Mouse (Mus musculus) embryonic fibroblast, embryonic 13.5 days (primary cell): Measurements from ENCODE around the gene Olfr1499. TPM values are rescaled to one million over a fixed set of nuclear protein-coding genes. Genes with fewer than 3 reads are reported as not detected.
"Not testable (repeated sequence)": the region's sequence is repeated elsewhere in the genome, so short reads cannot be mapped to it uniquely, and the experiment has no call there.

Experiments
- H3K27ac ChIP-seq: 2 replicates; pipeline ENCODE4 v1.5.1; 2012; ENCODE audit warnings: low read length, control low read depth, inconsistent platforms; ENCODE audit not compliant: insufficient read depth
- H3K4me1 ChIP-seq: 2 replicates; pipeline ENCODE4 v1.6.1; 2011; ENCODE audit warnings: low read length; ENCODE audit not compliant: control insufficient read depth, insufficient read depth
- H3K4me3 ChIP-seq: 2 replicates; pipeline ENCODE4 v1.5.1; 2011; ENCODE audit warnings: mild to moderate bottlenecking, control low read depth, low read length; ENCODE audit not compliant: insufficient read depth
- CTCF ChIP-seq: IDR thresholded peaks from 2 replicates; pipeline ENCODE4 v1.5.1; 2011; ENCODE audit warnings: mild to moderate bottlenecking, control low read depth, low read length, moderate library complexity, borderline replicate concordance; ENCODE audit not compliant: insufficient read depth
- POLR2A ChIP-seq: IDR thresholded peaks from 2 replicates; pipeline ENCODE4 v1.6.1; 2011; ENCODE audit warnings: low read depth, mild to moderate bottlenecking, control low read depth, low read length, moderate library complexity
- polyA plus RNA-seq: library from polyadenylated mRNA; stranded (reverse); fragments of >200 nt; gene quantifications from 2 replicates; pipeline ENCODE4 v1.2.4, GENCODE M21; 2011; ENCODE audit warnings: low read depth; ENCODE audit not compliant: missing spikeins, insufficient read length

Gene Olfr1499
- not detected in 2 replicates for polyA plus RNA-seq

DNA sequence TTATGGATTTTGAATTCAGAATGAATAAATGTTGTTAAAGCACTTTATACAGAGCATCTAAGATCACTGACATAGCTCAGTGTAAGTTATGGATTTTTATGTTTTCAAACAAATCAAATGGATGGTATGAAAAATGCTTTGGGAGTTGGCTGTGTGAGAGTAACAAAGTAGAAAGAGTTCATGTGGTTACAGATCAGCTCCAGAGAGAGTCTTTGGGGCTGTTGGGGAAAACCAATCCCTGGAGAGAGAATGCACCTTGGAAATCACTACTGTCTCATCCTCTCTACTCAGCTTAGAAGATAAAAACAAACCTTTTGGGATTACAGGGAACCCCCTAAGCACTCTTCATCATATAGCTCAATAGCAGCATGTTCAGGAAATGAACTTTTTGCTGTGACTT is at the start of gene Olfr1499:
TSS of gene Olfr1499 (minus strand) at position 101 of the 400 bp plus-strand sequence.
- Histone ChIP-seq H3K4me3 (no peak within 1 kb of the TSS), H3K4me1 (no peaks in the 10 kb centered on the region), H3K27ac (no peak within 1 kb of the TSS)
- TF ChIP-seq POLR2A = no peak
- TF ChIP-seq CTCF = no peak

DNA sequence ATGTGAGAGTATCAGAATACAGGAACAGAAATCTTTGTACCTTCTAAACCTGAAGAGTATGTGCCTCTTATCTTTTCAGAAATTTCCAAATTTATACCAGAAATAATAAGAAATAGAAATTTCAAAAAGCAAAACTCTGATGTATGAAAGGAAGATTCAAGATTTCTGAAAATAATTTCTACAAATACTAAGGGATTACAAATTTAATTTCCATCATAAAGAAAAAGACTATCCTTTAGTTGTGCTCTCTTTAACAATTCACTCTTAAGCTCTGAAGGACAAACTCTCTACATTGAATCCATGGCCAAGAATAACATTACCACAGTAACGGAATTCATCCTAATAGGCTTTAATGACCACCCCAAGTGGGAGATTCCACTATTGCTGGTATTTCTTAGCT is 42.2 kb upstream of the Olfr1499 start, which contains the start of gene Olfr1502:
TSS of gene Olfr1502 (plus strand) at position 301 of the 400 bp plus-strand sequence.
- no peak within 1 kb of the TSS for H3K27ac ChIP-seq
- TF ChIP-seq POLR2A = no peak
- TF ChIP-seq CTCF = no peak
- no peak within 1 kb of the TSS for H3K4me3 ChIP-seq
- no peaks in the 10 kb centered on the region for H3K4me1 ChIP-seq

DNA sequence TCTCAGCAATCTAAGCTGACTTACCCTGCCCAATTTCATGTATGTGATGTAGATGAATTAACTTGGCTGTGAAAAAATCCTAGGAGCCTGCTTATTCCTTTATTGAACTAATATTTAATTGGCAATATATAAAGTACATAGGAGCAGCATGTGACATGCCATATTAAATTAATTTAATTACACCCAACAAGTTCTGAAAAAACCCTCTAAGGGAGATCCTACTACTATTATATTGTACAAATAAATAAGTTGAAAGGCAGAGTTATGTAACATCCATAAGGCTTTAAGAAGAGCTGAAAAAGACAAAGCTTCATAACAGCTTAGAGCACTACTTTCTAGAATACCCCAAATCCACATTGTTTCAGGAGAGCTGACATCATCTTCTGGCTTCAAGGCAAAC is 31.3 kb upstream of the Olfr1499 start, which contains the start of gene Olfr1501:
TSS of gene Olfr1501 (minus strand) at position 101 of the 400 bp plus-strand sequence.
- H3K4me1 ChIP-seq, H3K27ac ChIP-seq, H3K4me3 ChIP-seq: not testable (repeated sequence)

DNA sequence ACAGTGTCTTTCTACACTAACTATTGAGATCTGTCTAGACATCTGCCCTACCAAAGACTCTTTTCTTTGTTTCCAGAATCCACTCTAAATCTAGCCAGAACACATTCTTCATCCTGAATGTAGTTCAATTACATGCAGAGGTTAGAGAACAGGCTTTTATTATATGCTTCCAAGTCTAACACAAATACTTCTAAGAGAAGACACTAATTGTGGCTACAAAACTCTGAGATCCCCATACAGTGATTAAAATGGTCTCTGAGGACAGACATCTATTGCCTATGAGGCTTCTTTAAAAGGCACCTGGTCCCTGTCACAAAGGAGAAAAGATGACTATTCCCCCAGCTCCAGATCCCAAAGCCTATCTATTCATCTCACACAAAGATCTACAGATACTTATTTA is 11.1 kb upstream of the Olfr1499 start, which contains the start of gene Olfr1500:
TSS of gene Olfr1500 (minus strand) at position 101 of the 400 bp plus-strand sequence.
- Histone ChIP-seq H3K4me3 (no peak within 1 kb of the TSS), H3K27ac (no peak within 1 kb of the TSS), H3K4me1 (no peaks in the 10 kb centered on the region)
- TF ChIP-seq CTCF (no peak), POLR2A (no peak)

DNA sequence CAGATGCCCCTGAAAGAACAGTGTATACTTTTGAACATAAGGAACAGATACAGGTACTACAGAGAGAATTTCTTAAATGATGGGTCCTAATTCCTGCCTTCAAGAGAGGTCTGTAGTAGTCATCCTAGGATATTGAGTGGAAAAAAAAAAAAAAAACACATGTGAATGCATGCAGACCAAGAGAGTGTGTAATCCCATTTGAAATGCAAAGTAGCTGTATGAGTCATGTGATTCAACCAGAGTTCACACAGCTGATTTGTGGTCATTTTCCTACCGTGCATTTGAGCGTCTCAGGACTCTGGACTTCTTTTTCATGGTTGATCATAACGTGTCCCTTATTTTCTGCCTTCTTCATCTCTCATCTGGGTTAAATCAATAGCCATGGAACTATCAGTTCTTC is 9.2 kb upstream of the Olfr1499 start:
- no peaks in the 10 kb centered on the region for H3K4me1 ChIP-seq
- no peak overlapping the region for H3K4me3 ChIP-seq
- TF ChIP-seq CTCF (no peak), POLR2A (no peak)
- H3K27ac ChIP-seq = no peak overlapping the region

DNA sequence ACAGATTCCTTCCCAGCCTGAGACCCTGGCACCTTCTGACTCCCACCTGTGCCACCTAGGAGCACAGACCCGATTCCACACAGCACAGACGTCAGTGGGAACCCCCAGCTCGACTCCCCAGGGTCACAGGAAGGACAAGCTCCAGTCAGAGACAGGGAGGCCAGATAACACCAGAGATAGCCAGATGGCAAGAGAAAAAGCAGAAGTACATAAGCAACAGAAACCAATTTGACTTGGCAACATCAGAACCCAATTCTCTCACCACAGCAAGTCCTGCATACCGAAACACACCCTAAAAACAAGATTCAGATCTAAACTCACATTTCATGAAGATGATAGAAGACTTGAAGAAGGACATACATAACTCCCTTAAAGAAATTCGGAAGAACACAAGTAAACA is 1.6 kb upstream of the Olfr1499 start:
- TF ChIP-seq POLR2A (no peak), CTCF (no peak)
- no peak overlapping the region for H3K27ac ChIP-seq
- H3K4me1 ChIP-seq = no peaks in the 10 kb centered on the region
- no peak overlapping the region for H3K4me3 ChIP-seq

DNA sequence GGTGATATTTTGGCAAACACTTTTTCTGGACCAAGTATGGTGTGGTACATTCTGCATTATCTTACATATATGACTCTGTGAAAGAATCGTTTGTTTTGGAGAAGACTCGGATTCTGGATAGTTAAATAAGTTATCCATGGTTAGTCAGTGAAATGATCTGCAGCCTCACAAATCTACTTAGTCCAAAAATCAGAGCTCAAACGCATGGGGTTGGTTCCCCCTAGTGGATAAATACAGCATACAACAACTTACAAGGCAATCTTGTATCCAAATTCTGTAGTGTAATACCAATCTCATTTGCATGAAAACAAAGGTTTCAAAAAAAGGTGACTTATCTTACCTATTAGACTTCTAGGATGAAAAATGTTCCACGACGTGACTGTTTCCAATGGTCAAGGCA is 420 bp downstream of the Olfr1499 start:
- Histone ChIP-seq H3K4me3 (no peak overlapping the region), H3K27ac (no peak overlapping the region), H3K4me1 (no peaks in the 10 kb centered on the region)
- no peak for TF ChIP-seq POLR2A
- TF ChIP-seq CTCF = no peak

DNA sequence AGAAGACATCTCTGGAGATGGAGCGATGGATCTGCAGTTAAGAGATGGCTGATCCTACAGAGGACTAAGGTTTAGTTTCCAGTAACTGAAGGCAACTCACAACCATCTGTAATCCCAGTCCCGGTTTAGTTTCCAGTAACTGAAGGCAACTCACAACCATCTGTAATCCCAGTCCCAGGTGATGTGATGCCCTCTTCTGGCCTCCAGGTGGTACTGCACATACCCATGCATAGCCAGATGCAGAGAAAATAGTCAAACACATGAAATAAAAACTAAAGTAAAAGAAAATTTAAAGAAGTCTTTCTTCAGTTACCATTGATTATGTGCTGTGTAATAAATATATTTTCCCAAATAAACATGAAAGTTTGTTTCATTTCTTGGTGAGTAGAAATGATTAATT is 6.4 kb downstream of the Olfr1499 start:
- no peaks in the 10 kb centered on the region for H3K4me1 ChIP-seq
- TF ChIP-seq POLR2A = no peak
- TF ChIP-seq CTCF = no peak
- no peak overlapping the region for H3K4me3 ChIP-seq
- H3K27ac ChIP-seq = no peak overlapping the region

DNA sequence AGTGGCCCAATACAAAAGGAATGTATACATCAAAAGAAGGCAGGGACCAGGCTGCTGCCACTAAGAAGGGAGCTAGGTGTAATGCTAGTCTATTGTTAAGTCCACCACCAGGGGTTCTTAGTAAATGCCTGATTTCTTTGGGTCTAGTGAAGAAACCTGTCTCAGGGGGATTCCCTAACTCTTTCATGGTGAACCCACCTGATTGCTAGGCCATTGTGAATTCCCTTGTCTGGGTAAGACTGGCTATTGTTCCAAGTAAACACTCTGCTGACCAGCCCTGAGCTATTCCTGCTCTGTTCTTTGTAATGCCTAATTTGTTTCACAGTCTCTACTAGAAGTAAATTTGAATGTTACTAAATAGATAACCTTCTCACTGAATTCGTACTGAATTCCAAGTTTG is 13.8 kb downstream of the Olfr1499 start:
- not testable (repeated sequence) for H3K4me1 ChIP-seq, H3K4me3 ChIP-seq, H3K27ac ChIP-seq

DNA sequence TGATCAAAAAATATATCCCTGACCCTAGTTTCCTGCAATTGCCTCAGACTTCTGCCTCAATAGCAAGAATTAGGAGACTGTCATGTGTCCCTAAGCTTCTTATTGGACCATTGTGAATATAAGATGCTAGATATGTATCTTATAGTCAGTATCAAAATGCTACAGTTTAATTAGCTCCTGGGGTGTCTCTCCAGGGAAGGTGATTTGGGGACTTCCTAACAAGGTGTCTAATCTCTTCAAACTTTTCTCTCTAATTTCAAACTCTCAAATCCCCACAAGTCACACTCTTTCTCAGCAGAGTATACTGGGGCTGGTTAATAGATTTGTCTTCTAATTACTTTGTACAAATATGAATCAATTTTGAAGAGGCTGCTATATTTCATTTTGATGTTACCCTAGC is 21.1 kb downstream of the Olfr1499 start, which contains the start of gene Olfr1497:
TSS of gene Olfr1497 (minus strand) at position 101 of the 400 bp plus-strand sequence.
- Histone ChIP-seq H3K27ac (no peak within 1 kb of the TSS), H3K4me1 (no peaks in the 10 kb centered on the region), H3K4me3 (no peak within 1 kb of the TSS)
- TF ChIP-seq POLR2A = no peak
- TF ChIP-seq CTCF = no peak

DNA sequence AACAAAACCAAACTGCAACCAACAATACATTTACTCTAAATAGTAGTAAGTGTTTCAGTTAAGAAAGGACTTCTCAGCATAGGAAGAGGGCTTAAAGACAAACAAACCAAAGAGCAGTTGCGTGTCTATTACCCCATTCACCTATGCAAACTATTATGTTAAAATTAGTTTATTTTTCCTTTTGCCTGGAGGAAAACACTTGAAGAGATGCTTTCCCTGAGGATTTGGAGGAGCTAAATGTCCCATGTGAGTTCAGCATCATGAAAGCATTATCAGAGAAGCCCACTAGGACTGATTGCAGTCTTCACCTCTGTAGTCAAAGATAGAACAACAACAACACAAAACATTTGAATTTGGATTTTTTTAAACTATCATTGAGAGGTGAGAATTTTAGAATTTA is 41.7 kb downstream of the Olfr1499 start, which contains the start of gene Olfr1496:
TSS of gene Olfr1496 (plus strand) at position 301 of the 400 bp plus-strand sequence.
- TF ChIP-seq POLR2A (no peak), CTCF (no peak)
- Histone ChIP-seq H3K4me3 (no peak within 1 kb of the TSS), H3K4me1 (no peaks in the 10 kb centered on the region)

More for the DNA sequence above, 41.7 kb downstream of the Olfr1499 start, which contains the start of gene Olfr1496:
- H3K27ac ChIP-seq = no peak within 1 kb of the TSS
